Mouse (Mus musculus) small intestine, adult 2 months (tissue): ENCODE results near the gene Reep3.

Experiments
- CTCF ChIP-seq: fragments of 200-500 bp; IDR thresholded peaks from 2 replicates; pipeline ENCODE4 v1.5.1; 2012; ENCODE audit warnings: low read depth, mild to moderate bottlenecking, control low read depth, inconsistent platforms, low read length, moderate library complexity, mixed read lengths; ENCODE audit not compliant: insufficient replicate concordance, insufficient read length; ENCODE audit errors: extremely low read depth
- POLR2A ChIP-seq: fragments of 200-500 bp; IDR thresholded peaks from 2 replicates; pipeline ENCODE4 v1.6.1; 2012; ENCODE audit warnings: low read depth, mild to moderate bottlenecking, control low read depth, inconsistent platforms, low read length, moderate library complexity

GRCm38 (mm10) chr10:67017891-67018290 is 78.9 kb downstream of the Reep3 start:
- no peak for TF ChIP-seq CTCF
- no peak for TF ChIP-seq POLR2A
